Mouse (Mus musculus) kidney, adult 8-10 months (tissue): Measurements from ENCODE around the gene Chd1l.

Source experiments
- DNase-seq, 2 experiments: peaks; one replicate each; pipeline ENCODE4 v3.0.0; 2022

The Chd1l gene

DNA sequence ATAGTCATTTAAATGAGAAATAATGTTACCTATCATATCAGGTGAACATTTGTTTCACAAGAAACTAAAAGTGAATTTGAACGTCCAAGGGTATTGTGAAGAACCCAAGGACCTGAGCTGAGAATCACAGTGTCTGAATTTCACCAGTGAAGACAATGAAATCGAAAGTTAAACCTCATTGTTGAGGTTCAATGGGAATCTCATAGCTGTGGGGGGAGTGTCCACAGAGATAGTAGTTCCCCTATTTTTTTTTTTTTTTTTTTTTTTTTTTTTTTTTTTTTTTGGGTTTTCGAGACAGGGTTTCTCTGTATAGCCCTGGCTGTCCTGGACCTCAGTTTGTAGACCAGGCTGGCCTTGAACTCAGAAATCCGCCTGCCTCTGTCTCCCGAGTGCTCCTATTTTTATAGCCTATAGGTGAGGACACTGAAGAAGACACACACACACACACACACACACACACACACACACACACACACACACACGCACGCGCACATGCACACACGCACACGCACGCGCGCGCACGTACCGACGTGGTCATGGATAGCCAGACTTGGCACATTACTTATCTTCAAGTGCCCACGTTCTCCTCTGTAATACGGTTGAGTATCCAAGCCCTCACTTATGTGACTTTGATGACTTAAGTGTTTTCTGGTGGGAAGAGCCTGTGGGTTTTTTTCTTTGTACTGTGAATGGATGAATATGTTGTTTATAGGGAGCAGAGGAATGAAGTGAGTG lies 7.3 kb upstream of the Chd1l start:
- no peak for DNase-seq

DNA sequence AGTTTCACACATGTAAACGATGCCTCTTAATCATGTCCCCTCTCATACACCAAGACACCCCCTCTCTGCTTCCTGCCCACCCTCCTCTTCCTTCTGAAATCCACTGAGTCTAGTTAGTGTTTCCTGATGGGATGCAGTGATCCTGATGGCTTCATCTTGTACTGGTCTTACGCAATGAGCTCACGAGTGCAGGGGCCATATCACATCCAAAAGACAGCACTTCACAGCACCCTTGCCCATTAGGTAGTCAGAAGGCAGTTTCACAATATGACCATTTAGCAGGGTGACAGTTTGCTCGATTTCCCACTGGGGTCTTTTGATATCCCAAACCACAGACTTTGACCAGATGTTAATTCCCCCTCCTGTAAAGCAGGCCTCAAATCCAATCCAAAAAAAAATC lies 5.9 kb upstream of the Chd1l start:
- no peak for DNase-seq

DNA sequence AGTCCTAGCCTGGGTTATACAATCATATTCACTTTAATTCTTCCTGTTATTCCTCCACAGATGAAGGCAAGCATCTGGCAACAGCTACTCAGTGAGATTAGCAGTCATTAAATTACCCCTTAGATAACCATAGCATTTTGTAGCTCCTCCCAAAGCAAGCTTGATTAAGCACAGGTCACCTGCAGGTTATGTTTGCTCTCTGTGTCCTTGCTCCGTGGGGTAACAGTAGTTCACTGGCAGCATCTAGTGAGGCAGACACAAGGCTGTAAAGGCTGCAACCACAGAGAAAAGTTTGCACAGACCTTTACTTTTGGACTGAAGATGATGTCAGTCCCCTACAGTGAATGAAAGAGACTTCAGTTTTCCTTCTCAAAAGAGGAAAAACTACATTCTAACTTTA lies 5.2 kb upstream of the Chd1l start:
- DNase-seq = no peak

DNA sequence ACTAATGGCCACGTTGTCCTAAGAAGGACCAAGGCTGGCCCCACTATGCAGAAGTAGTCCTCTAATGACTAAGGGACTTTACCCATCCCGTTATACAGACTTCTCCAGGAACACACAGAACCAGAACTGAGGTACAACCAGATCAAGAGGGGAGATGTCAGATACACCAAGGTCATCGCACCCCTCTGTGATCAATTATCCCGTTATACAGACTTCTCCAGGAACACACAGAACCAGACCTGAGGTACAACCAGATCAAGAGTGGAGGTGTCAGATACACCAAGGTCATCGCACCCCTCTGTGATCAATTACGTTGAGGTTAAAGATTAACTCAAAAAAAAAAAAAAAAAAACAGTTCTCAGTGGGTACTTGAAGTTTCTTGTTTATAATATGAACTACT lies 1.0 kb upstream of the Chd1l start:
- no peak for DNase-seq

DNA sequence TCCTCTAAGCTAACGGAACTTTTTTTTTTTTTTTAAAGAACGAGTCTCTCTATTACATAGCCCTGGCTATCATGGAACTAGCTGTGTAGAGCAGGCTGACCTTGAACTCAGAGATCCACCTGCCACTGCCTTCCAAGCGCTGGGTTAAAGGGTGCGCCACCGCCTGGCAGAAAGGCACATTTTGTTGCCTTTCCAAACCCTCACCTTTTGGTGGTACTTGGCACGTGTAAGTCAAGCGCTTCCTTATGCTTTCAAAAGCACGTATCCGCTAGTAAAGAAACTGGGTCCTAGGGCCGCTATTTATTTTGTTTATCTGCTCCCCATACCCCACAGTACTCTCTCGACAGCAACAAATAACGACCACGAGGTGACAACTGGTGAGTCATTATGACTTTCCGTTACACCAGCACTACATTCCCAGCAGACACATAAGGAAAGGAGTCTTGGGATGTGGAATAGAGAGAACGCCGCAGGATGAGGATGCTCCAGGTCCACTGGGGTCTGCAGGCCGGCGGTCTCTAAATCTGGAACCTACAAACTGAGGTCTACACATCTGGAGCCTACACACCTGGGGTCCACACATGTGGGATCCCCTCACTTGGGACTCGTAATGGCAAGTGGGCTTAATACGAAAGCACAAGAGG lies 680 bp downstream of the Chd1l start:
- DNase-seq = peak; percentile 36 to 55

DNA sequence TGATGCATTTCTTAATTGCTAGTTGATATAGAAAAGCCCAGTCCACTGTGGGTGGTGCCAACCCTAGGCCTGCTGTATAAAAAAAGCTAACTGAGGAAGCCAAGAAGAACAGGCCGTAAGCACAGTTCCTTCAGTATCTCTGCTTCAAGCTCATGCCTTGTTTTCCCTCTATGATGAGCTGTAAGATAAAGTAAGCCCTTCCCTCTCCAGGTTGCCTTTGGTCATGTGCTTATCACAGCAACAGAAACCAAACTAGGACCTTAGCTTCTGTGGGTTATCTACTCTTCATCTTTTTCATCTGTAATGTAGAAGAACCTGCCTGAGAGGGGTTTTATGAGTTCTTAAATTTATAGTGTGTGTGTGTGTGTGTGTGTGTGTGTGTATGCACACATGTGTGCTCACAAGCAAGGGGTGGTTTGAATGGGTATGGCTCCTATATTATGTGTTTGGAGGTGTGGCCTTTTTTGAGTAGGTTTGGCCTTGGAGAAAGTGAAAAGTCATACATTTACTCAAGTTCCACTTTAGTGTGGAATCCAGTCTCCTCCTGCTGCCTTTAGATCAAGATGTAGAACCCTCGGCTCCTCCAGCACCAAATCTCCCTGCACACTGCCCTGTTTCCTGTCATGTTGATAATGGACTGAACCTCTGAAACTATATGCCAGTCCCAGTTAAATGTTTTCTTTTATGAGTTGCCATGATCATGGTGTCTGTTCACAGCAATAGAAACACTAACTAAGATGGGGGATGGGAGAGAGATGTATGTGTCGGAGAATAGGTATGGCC lies 9.8 kb downstream of the Chd1l start:
- no peak for DNase-seq

DNA sequence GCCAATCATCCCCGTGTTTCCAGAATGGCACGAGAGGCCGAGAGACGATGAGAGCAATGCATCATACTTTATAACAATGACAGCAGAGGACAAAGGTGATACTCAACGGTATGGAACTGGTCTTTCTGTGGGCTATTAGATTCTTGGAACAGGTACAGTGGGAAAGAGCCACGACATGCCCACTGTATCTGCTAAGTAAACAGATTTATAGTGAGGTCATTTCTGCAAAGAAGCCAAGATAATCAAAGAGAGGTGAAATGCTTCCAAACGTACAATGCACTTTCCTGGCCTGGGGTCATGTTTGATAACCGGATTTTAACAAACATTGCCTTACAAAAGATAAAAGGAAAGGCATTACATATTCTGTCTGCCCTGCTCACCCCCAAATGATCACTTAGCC lies 13.2 kb downstream of the Chd1l start:
- DNase-seq = no peak

DNA sequence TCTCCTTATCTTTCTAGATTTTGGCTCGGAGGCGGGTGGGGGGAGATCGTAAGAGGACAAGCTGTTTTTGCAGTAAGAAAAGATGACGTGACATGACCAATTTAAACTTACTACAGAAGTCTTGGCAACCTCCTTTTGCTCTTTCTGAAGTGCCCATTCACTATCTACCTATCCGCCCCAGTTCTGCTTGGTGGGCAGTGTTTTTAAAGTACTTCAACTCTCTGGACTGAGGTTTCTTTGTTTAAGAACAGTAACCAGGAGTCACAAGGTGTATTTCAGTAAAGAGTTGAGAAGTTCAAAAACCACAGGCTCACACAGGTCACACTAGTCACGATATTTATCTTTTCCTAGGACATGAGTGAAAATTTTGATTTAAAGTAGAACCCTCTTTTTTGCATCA lies 14.9 kb downstream of the Chd1l start:
- no peak for DNase-seq

DNA sequence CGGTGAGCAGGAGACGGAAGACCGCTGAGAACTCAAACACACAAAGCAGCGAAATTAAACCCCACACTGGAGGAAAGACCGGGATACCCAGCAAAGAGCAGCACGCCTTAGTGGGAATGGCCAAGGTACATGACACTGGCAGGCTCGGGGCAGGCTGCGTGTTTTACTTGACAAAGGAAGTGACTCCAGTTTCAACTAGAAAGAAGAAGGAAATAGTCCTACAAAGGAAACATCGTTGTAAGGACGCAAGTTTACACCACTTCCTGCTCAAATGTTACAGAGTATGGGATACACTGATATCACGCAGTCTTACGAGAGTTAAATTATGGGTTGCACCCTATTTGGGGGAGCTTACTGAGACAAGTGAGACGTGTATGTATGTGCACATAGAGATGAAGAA lies 15.9 kb downstream of the Chd1l start:
- DNase-seq = no peak

DNA sequence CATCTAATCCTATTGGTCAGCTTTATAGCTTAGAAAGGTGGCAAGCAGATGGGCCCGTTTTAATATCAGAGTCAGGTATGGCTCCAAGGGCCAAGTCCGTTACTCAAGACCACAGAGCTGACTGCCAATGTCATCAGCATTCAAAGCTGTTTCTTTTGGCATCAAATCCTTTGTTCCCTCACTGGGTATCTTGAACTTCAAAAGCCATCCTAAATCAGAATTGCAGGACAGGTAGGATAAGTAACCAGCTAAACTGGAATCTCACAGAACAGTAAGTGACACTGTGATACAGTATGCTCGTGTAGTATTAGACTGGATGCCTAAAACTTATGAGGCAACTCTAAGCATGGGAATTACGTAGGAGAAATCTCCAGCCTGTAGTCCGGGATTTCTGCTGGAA lies 16.9 kb downstream of the Chd1l start:
- DNase-seq = no peak

DNA sequence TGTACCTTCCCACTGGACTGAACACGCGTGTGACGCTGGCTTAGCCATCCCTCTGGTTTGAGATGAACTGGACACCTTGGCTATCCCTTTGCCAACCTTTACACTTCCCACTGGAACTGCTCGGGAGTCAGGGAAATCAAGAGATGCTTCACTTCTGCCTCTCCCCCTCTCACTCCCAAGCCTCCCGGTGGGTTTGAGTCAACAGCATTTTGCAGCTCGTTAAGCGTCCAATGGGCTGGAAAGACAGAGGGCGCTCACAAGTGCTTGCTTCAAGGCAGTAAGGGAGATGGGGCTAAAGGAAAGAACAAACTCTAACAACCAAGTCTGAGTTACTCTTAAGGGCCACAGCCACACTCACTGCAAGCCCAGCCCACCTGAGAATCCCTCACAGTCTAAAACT lies 19.3 kb downstream of the Chd1l start:
- no peak for DNase-seq

DNA sequence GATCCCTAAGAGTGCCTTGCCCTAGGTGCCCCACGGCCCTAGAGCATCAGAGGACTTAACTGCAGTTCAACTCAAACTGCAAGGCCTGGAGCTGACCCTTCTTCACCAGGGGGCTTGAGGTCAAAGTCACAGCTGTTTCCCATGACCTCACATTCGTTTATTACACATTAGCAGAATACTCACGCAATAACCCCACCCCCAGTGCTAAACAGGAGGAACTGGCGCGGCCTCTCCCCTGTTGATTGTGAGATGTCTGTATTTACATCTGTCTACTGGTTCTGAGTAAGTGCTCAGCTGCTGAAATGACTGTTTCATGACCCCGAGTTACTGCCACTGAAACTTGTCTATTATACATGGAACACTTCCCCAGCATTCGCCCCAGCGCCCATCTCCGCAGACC lies 22.3 kb downstream of the Chd1l start:
- DNase-seq = no peak

DNA sequence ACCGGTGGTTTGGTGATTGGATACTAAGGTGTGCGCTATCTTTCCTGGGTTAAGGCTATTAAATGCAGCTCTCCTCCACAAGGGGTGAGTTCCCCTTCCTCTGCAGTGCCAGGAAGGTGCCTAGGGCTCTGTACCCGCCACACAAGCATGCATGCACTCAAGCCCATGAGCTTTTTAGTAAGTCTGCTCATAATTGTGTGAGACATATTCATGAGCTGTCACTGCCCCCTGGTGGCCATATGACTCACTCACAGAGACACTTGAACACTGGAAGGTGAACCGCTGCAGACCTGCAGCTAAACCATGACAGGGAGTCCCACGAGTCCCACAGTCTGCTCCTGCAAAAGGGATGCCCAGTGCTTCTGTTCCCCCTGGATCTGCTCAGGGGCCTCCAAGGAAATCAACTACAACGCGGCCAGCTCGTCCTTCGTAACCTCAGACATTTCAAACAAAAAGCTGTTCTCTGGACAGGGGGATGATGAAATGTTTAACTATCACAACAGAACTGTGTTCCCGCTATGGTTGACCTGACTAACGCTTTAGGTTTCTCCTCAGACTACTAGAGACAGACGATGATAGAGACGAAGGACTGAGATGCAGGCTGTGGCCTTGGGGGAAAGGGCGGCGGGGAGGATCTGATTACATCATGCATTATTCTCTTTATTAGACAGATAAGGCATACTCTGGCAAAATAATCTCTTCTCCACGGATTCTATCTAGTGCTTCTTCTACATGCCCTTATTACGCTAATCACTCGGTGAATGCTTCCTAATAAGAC lies 24.4 kb downstream of the Chd1l start:
- DNase-seq = peak; percentile 39 to 82

DNA sequence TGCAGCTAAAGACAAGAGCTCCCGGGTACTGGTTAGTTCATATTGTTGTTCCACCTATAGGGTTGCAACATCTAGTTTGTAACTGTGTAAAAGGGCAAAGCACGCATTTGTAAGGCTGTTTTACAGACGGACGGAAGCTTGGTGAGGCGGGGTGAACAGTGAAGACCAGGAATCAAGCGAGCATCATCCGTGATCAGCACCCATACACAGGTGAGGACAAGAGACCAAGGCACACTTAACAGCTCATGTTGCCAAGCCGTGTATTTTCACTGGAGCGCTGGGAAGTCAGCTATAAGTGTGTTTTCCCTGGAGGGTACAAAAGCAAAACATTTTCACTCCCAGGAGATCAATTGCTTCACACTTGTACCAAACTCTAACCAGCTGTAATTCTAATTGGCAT lies 36.2 kb downstream of the Chd1l start:
- DNase-seq = no peak

DNA sequence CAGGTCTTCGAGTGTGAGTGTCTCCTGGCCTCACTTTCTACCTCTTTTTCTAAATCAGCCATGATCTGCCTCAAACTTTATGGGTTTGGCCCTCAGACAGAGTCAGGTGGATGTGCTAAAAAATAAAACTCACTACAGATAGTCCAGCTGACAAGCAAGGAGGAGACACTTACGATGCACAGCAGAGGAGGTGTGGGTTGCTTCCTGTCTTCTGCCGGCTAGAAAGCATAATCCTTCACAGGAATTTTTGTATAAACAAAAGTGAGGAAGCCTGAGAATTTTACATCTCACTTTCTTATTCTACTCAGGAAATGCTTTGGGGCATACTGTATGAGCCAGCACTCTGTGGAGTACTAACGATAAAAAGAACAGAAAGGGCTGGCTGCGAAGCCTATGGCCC lies 45.4 kb downstream of the Chd1l start:
- no peak for DNase-seq

DNA sequence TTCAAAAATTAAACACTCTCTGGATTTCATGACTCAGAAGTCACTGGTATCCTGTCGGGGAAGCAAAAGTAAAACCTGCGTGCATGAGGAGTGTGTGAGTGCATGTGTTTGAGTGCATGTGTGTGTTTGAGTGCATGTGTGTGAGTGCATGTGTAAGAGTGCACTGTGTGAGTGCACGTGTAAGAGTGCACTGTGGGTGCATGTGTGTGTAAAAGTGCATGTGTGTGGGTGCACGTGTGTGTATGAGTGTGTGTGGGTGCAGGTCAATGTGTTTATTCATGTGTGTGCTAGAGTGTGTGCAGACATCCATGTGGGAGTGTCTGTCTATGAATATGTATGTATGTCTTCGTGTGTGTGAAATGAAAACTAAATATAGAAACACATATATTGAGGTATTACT lies 51.4 kb downstream of the Chd1l start:
- no peak for DNase-seq

DNA sequence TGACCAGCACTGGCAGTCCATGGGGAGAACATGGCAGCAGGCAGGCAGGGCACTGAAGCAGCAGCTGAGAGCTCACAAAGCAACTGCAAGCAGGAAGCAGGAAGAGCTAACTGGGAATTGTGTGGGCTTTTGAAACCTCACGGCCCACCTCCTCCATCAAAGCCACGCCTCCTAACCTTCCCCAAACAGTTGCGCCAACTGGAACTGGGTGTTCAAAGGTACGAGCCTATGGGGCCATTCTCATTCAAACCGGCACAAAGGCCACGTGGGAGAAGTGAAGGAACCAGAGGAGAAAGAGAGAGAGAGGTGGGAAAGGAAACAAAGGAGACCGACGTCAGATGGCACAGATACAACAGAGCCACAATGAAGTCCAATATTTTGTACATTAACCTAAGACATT lies 63.8 kb downstream of the Chd1l start:
- no peak for DNase-seq

DNA sequence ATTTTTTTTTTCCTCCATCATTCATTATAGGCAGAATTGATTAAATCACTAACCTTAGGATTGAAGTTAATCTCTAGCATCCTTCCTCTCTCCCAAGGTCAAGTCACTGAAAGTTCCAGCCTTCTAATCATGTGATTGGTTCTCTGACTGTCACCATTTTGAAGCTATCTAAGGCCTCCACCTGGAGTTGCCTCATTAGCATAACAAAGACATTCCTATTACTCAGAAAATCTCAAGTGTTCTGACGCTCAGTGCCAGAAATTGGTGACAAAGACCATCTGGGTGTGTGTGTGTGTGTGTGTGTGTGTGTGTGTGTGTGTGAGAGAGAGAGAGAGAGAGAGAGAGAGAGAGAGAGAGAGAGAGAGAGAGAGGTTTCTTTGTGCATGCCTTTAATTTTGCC lies 69.8 kb downstream of the Chd1l start:
- DNase-seq = no peak

DNA sequence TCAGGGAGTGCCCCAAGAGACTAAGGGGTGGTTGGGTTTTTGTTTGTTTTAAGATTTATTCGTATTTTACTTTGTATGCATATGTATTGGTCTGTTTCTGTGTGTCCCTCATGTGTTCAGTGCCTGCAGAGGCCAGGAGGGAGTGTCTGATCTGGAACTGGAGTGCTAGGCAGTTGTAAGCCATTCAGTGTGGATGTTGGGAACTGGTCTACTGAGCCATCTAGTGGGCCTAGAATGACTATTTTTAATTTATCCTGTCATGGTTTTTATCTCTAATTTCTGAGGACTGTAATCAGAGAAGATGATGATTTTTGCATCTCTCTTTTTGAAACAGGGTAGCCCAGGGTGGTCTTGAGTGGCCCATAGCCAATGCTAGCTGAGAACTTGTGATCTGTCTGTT lies 71.4 kb downstream of the Chd1l start:
- no peak for DNase-seq

DNA sequence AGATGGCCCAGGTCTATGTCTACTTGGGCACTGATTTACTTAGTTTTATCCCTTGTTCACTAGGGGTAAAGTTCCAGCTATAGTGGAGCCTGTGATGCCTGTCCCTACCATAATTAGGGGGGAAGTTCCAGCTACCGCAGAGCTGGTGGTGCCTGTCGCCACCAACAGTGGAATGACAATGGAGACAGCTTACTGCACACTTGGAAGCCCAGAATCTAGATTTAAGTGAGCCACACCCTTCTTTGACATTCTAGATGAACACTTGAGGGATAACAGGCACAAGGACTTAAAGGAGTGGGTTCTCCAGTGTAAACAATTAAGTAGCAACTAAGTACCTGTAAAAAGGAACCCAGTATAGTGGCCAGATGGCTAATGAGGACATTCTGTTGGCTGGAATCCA lies 73.0 kb downstream of the Chd1l start:
- no peak for DNase-seq

DNA sequence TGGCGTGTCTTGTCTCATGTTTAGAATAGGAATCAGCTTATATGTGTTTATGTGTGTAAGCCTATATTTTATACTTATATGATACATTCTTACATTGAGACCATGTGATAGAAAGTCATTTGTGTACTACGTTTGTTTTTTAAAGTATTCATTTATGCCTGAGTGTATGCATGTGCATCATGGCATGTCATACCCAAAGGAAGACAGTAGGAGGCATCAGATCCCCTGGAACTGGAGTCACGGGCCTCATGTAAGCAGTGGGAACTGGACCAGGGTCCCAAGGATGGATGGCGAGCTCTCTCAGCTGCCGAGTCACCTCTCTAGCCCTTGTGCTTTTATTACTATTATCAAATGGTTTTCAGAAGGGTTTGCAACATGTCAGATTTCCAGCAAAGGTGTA lies 74.3 kb downstream of the Chd1l start:
- DNase-seq = no peak

DNA sequence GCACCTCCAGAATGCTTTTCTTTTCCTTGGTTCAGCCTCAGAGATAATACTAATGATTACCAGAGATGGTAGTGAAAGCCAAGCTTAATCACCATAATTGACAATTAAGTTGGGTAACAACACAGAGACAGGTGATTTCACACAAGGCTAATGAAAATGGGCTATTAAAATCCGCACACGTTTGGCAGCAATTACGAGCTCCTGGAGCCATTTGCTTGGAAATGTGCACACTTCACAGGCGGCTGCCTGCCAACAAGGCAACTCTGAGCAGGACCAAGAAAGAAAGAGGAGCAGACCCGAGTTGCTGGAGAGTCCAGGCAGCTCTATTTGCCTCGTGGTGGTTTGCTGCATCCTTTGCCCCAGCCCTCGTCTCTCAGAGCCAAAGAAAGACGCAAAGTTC lies 84.5 kb downstream of the Chd1l start:
- no peak for DNase-seq

DNA sequence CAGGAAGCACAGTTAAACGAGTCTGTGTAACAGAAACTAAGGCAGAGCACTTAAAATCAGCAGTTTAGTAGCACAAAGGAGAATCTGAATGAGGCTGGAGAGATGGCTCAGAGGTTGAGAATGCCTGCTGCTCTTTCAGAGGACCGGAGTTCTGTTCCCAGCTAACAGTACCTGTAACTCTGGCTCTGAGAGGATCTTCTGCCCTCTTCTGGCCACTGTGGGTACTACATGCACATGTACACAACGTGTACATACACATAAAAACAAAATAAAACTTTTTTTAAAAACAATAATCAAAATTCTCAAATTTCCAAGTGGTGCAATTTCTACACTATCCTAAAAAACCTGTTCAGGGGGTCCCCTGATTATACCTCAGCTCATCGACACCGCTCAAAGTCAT lies 85.2 kb downstream of the Chd1l start:
- DNase-seq = peak in 1 of 2 experiments; percentile 24
